Mouse (Mus musculus): ENCODE data around the gene Ifrd2. TPM values are rescaled to one million over a fixed set of nuclear protein-coding genes. Genes with fewer than 3 reads are reported as not detected.

Gene Ifrd2
- polyA plus RNA-seq, 1 experiment from 2014 or later, result 16.5 TPM

DNA sequence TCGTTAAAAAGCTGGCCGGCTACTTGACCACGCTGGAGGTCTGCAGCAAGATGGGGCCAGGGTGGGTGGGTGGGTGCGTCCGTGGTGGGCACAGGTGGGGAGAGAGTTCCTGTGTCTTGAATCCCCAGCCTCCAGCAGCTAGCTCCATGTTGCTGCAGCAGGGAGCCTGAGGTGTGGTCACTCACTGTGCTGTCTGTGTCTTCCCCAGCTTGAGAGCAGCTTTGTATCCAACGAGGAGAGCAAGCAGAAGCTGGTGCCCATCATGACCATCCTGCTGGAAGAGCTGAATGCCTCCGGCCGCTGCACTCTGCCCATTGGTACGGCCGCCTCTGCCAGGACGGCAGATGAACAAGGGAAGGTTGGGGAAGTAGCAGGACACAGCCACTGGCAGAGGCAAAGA lies 44.1 kb upstream of the Ifrd2 start:
- Histone ChIP-seq H3K27me3 (ENCODE audit: control insufficient read depth, insufficient read depth, low read length) (no peaks in the 10 kb centered on the region), H3K4me1 (replicated peaks; ENCODE audit: control insufficient read depth, insufficient read depth, low read length) (peaks cover 32% of the 10 kb centered on the region), H3K9ac (no peak overlapping the region), H3K4me2 (replicated peaks) (no peak overlapping the region), H3K36me3 (replicated peaks; ENCODE audit: control insufficient read depth, insufficient read depth) (peaks cover 38% of the 10 kb centered on the region), H3K4me3 (replicated peaks; ENCODE audit: low read length) (no peak overlapping the region), H3K27ac (no peak overlapping the region), H3K9me3 (ENCODE audit: control insufficient read depth, low read length) (no peaks in the 10 kb centered on the region)
- 91% methylated on average over 11 of the region's 11 CpGs for WGBS
- ATAC-seq (ENCODE audit: low FRiP score), result no peak
- DNase-seq (ENCODE audit: low spot score), result no peak

DNA sequence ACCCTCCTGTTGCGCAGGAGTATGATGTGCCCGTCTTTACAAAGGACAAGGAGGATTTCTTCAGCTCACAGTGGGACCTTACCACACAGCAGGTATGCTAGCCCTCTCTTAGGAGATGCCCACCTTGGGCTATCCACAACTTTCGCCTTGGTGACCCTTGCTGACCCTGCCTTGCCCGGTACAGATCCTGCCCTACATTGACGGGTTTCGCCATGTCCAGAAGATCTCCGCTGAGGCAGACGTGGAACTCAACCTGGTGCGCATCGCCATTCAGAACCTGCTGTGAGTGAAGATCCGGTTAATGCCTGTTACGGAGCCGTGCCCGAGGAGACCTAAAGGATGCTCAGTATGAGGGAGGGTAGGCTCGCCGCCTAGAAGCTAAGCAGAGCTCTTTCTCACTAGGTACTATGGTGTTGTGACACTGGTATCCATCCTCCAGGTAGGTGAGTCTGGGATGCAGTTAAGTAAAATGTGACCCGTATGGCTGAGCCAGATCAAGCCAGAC lies 43.2 kb upstream of the Ifrd2 start:
- H3K4me1 ChIP-seq (replicated peaks; ENCODE audit: control insufficient read depth, insufficient read depth, low read length), result peaks cover 32% of the 10 kb centered on the region
- H3K36me3 ChIP-seq (replicated peaks; ENCODE audit: control insufficient read depth, insufficient read depth), result peaks cover 29% of the 10 kb centered on the region
- H3K9ac ChIP-seq, result no peak overlapping the region
- peaks cover 7% of the 10 kb centered on the region; the same call in 1 of the 2 replicates for H3K27me3 ChIP-seq (ENCODE audit: control insufficient read depth, insufficient read depth, low read length)
- H3K4me3 ChIP-seq (replicated peaks; ENCODE audit: low read length), result no peak overlapping the region
- H3K27ac ChIP-seq, result no peak overlapping the region
- ATAC-seq (ENCODE audit: low FRiP score), result no peak
- no peaks in the 10 kb centered on the region for H3K9me3 ChIP-seq (ENCODE audit: control insufficient read depth, low read length)
- no peak for DNase-seq (ENCODE audit: low spot score)
- 95% methylated on average over 17 of the region's 17 CpGs for WGBS
- no peak overlapping the region for H3K4me2 ChIP-seq (replicated peaks)

DNA sequence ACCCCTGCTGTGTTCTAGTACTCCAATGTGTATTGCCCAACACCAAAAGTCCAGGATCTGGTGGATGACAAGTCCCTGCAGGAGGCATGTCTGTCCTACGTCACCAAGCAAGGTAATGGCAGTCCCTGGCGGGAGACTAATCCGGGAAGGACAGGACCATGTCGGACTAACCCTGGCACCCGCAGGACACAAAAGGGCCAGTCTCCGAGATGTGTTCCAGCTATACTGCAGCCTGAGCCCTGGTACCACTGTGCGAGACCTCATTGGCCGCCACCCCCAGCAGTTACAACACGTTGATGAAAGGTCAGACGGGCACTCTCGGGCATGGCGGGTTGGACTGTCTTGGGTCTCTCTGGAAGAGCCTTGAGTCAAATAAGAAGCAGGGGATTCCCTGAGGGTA lies 42.7 kb upstream of the Ifrd2 start:
- H3K27me3 ChIP-seq (ENCODE audit: control insufficient read depth, insufficient read depth, low read length), result peaks cover 12% of the 10 kb centered on the region
- no peak overlapping the region for H3K9ac ChIP-seq
- DNase-seq (ENCODE audit: low spot score), result no peak
- no peak for ATAC-seq (ENCODE audit: low FRiP score)
- H3K36me3 ChIP-seq (replicated peaks; ENCODE audit: control insufficient read depth, insufficient read depth), result peaks cover 24% of the 10 kb centered on the region
- WGBS, result 94% methylated on average over 12 of the region's 12 CpGs
- H3K4me3 ChIP-seq (replicated peaks; ENCODE audit: low read length), result no peak overlapping the region
- no peak overlapping the region for H3K4me2 ChIP-seq (replicated peaks)
- H3K9me3 ChIP-seq (ENCODE audit: control insufficient read depth, low read length), result no peaks in the 10 kb centered on the region
- H3K4me1 ChIP-seq (replicated peaks; ENCODE audit: control insufficient read depth, insufficient read depth, low read length), result peaks cover 32% of the 10 kb centered on the region
- H3K27ac ChIP-seq, result no peak overlapping the region

DNA sequence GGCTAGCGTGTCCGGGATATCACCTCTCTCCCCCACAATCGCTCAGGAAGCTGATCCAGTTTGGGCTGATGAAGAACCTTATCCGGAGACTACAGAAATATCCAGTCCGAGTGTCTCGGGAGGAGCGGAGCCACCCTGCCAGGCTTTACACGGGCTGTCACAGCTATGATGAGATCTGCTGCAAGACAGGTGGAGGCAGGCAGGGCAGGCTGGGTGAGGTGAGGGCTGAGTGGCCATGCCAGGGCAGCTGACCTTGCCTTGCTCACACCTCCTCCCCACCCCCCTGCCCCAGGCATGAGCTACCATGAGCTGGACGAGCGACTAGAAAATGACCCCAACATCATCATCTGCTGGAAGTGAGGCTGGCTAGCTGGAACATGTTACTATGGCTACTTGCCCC lies 42.2 kb upstream of the Ifrd2 start:
- Histone ChIP-seq H3K4me3 (replicated peaks; ENCODE audit: low read length) (no peak overlapping the region), H3K4me1 (replicated peaks; ENCODE audit: control insufficient read depth, insufficient read depth, low read length) (peaks cover 32% of the 10 kb centered on the region), H3K9ac (no peak overlapping the region), H3K27ac (no peak overlapping the region), H3K9me3 (ENCODE audit: control insufficient read depth, low read length) (no peaks in the 10 kb centered on the region), H3K36me3 (replicated peaks; ENCODE audit: control insufficient read depth, insufficient read depth) (peaks cover 19% of the 10 kb centered on the region), H3K27me3 (ENCODE audit: control insufficient read depth, insufficient read depth, low read length) (peaks cover 17% of the 10 kb centered on the region), H3K4me2 (replicated peaks) (no peak overlapping the region)
- ATAC-seq (ENCODE audit: low FRiP score), result no peak
- WGBS, result 83% methylated on average over 10 of the region's 10 CpGs
- no peak for DNase-seq (ENCODE audit: low spot score)

DNA sequence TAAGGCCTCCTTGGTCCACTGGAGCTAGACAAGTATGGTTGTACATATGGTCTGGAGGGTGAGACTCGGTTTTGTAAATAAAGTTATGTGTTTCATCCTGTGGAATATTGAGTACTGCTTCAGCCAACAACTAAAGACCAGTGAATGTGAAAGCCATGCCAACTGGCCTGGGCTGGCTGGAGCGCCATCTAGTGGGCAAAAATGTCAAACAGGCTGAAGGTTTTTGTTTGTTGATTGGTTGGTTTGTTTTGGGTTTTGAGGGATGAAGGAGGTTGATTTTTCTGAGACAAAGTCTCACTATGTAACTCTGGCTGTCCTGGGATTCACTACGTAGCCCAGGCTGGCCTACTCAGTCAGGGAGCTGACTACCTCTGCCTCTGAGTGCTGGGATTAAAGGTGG lies 41.8 kb upstream of the Ifrd2 start:
- DNase-seq (ENCODE audit: low spot score) (peak; percentile 86), ATAC-seq (ENCODE audit: low FRiP score) (no peak)
- Histone ChIP-seq H3K4me1 (replicated peaks; ENCODE audit: control insufficient read depth, insufficient read depth, low read length) (peaks cover 29% of the 10 kb centered on the region), H3K4me3 (replicated peaks; ENCODE audit: low read length) (no peak overlapping the region), H3K36me3 (replicated peaks; ENCODE audit: control insufficient read depth, insufficient read depth) (peaks cover 15% of the 10 kb centered on the region), H3K9me3 (ENCODE audit: control insufficient read depth, low read length) (no peaks in the 10 kb centered on the region), H3K27me3 (ENCODE audit: control insufficient read depth, insufficient read depth, low read length) (peaks cover 20% of the 10 kb centered on the region), H3K4me2 (replicated peaks) (no peak overlapping the region), H3K9ac (no peak overlapping the region), H3K27ac (no peak overlapping the region)
- WGBS, result 12% methylated on average over 3 of the region's 3 CpGs

DNA sequence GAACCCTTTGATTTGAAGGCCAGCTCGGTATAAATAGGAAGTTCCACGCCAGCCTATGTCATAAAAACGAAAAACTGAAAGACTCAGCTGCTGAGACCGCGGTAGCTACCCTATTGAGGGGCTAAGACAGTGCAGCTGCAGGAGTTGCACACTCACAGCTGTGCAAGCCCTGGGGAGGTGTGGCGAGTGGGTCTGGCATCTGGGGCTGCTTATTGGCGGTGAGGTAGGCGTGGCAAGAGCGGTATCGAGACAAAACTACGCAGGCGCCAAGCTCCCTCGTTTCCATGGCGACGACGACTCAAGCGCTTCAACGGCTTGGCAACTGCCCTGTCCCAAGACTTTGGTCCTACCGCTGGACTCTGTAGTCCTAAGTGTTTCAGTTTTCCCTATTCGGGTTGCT lies 40.4 kb upstream of the Ifrd2 start, which contains the start of gene Zmynd10:
Gene Zmynd10 (plus strand): TSS at position 273 of the 400 bp plus-strand sequence.
- Histone ChIP-seq H3K4me1 (replicated peaks; ENCODE audit: control insufficient read depth, insufficient read depth, low read length) (peaks cover 31% of the 10 kb centered on the region), H3K27ac (no peak within 1 kb of the TSS; the same call in 1 of the 2 replicates), H3K36me3 (replicated peaks; ENCODE audit: control insufficient read depth, insufficient read depth) (peaks cover 15% of the 10 kb centered on the region), H3K27me3 (ENCODE audit: control insufficient read depth, insufficient read depth, low read length) (peaks cover 34% of the 10 kb centered on the region), H3K4me3 (replicated peaks; ENCODE audit: low read length) (0 out of 2 replicates have a peak within 1 kb of the TSS, but pooled peaks have one; percentile 0), H3K9ac (peak within 1 kb of the TSS; percentile 29), H3K4me2 (replicated peaks) (peak within 1 kb of the TSS; percentile 43), H3K9me3 (ENCODE audit: control insufficient read depth, low read length) (no peaks in the 10 kb centered on the region)
- 4% methylated on average over 20 of the region's 20 CpGs for WGBS
- peak; percentile 59 for ATAC-seq (ENCODE audit: low FRiP score)
- DNase-seq (ENCODE audit: low spot score), result peak; percentile 88

DNA sequence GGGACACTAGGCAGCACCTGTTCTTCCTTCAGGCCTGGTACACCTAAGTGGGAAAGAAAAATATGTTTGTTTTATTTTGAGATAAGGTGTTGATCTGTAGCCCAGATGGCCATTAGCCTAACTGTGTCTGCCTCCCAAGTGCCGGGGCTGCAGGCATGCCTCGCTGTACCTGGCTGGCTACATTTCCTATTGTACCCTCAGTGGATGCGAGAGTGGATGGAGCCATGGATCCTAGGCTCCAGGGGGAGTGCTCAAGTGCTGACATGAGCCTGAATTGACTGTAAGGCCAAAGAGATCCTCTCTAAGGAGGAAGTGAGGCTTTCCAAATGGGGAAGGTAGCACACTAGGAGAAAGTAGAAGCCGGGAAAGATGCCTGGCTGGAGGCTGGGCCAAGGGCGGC lies 39.5 kb upstream of the Ifrd2 start:
- DNase-seq (ENCODE audit: low spot score) (no peak), ATAC-seq (ENCODE audit: low FRiP score) (no peak)
- Histone ChIP-seq H3K9me3 (ENCODE audit: control insufficient read depth, low read length) (no peaks in the 10 kb centered on the region), H3K27me3 (ENCODE audit: control insufficient read depth, insufficient read depth, low read length) (peaks cover 43% of the 10 kb centered on the region), H3K27ac (no peak overlapping the region), H3K4me1 (replicated peaks; ENCODE audit: control insufficient read depth, insufficient read depth, low read length) (peaks cover 24% of the 10 kb centered on the region), H3K4me3 (replicated peaks; ENCODE audit: low read length) (no peak overlapping the region), H3K9ac (no peak overlapping the region), H3K36me3 (replicated peaks; ENCODE audit: control insufficient read depth, insufficient read depth) (peaks cover 15% of the 10 kb centered on the region), H3K4me2 (replicated peaks) (no peak overlapping the region)
- 81% methylated on average over 5 of the region's 5 CpGs for WGBS

DNA sequence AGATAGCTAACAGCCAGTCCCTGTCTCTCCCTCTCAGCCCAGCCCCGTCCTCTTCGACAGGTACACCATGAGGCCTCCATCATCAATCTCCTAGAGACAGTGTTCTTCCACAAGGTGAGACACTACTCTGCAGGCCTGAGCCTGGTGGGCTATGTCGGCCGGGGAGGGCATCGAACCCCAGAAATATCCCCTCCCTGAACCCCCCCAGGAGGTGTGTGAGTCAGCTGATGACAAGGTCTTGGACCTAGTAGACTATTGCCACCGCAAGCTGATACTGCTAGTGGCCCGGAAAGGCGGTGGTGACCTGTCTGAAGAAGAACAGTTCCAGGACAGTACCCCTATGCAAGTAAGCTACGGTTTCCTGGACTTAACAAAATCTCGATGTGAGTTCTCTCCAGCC lies 38.6 kb upstream of the Ifrd2 start:
- H3K4me2 ChIP-seq (replicated peaks), result no peak overlapping the region
- no peaks in the 10 kb centered on the region for H3K9me3 ChIP-seq (ENCODE audit: control insufficient read depth, low read length)
- DNase-seq (ENCODE audit: low spot score) (no peak), ATAC-seq (ENCODE audit: low FRiP score) (no peak)
- H3K9ac ChIP-seq, result no peak overlapping the region
- H3K4me1 ChIP-seq (replicated peaks; ENCODE audit: control insufficient read depth, insufficient read depth, low read length), result peaks cover 30% of the 10 kb centered on the region
- no peak overlapping the region for H3K4me3 ChIP-seq (replicated peaks; ENCODE audit: low read length)
- H3K27me3 ChIP-seq (ENCODE audit: control insufficient read depth, insufficient read depth, low read length), result peaks cover 45% of the 10 kb centered on the region
- peaks cover 15% of the 10 kb centered on the region for H3K36me3 ChIP-seq (replicated peaks; ENCODE audit: control insufficient read depth, insufficient read depth)
- WGBS, result 90% methylated on average over 10 of the region's 10 CpGs
- no peak overlapping the region for H3K27ac ChIP-seq

DNA sequence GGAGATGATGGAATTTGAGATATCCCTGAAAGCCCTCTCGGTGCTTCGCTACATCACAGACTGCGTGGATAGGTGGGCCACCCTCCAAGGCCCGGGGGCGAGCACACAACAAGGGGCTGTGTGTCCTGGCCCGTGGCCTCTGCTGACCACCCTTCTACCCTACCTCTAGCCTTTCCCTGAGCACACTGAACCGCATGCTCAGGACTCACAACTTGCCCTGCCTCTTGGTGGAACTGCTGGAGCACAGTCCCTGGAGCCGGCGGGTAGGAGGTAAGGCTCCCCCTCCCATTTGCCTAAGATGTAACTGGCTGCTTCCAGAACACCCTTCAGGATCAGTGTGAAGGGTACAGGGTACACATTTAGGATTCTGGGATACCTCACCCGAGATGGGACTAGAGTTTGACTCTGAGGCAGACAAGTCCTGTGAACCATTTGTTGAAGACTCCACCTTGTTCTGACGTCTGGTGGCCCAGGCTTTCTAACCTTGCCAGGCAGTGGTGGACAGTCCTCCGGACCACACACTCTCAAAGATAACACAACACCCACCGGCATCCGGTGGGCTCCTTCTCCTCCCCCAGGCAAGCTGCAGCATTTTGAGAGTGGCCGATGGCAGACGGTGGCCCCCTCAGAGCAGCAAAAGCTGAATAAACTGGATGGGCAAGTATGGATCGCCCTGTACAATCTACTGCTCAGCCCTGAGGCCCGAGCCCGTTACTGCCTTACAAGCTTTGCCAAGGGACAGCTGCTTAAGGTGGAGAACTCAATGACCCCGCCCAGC lies 38.0 kb upstream of the Ifrd2 start:
- ATAC-seq (ENCODE audit: low FRiP score), result no peak

More for the DNA sequence above, 38.0 kb upstream of the Ifrd2 start:
- Histone ChIP-seq H3K27ac (no peak overlapping the region), H3K27me3 (ENCODE audit: control insufficient read depth, insufficient read depth, low read length) (peaks cover 45% of the 10 kb centered on the region), H3K4me1 (replicated peaks; ENCODE audit: control insufficient read depth, insufficient read depth, low read length) (peaks cover 32% of the 10 kb centered on the region), H3K4me2 (replicated peaks) (no peak overlapping the region), H3K9me3 (ENCODE audit: control insufficient read depth, low read length) (no peaks in the 10 kb centered on the region), H3K9ac (no peak overlapping the region), H3K36me3 (replicated peaks; ENCODE audit: control insufficient read depth, insufficient read depth) (peaks cover 9% of the 10 kb centered on the region), H3K4me3 (replicated peaks; ENCODE audit: low read length) (no peak overlapping the region)
- DNase-seq (ENCODE audit: low spot score), result no peak
- WGBS, result 87% methylated on average over 20 of the region's 20 CpGs

Data from hindbrain, embryonic 14.5 days (tissue).